Mouse (Mus musculus) T-helper 2 cell (primary cell): Measurements from ENCODE around the gene Gm20696.

Experiments
- in situ Hi-C: fragments of 300-600 bp; cut with MboI, MseI; formaldehyde crosslinking; loops from one replicate; pipeline ENCODE4 v1.15.1; 2025; ENCODE audit warnings: high pct_unique_total_duplicates

Gene Gm20696

GRCm38 (mm10) chr6:99369156-99369555 lies 297.4 kb downstream of the Gm20696 start:
- in situ Hi-C loops = loop anchor here (5.0 kb wide), 1 partner anchor 83 kb away; no protein-coding TSS in a partner anchor

GRCm38 (mm10) chr6:99368118-99368753 lies 298.4 kb downstream of the Gm20696 start:
- in situ Hi-C loops = loop anchor here (5.0 kb wide), 1 partner anchor 84 kb away; no protein-coding TSS in a partner anchor

GRCm38 (mm10) chr6:99364545-99364944 lies 302.1 kb downstream of the Gm20696 start:
- in situ Hi-C loops = no loop called here

GRCm38 (mm10) chr6:99360581-99360980 lies 306.0 kb downstream of the Gm20696 start:
- in situ Hi-C loops = no loop called here

GRCm38 (mm10) chr6:99359765-99360499 lies 306.7 kb downstream of the Gm20696 start:
- in situ Hi-C loops = no loop called here

GRCm38 (mm10) chr6:99359036-99359698 lies 307.4 kb downstream of the Gm20696 start:
- in situ Hi-C loops = no loop called here

GRCm38 (mm10) chr6:99357931-99358330 lies 308.7 kb downstream of the Gm20696 start:
- in situ Hi-C loops = no loop called here

GRCm38 (mm10) chr6:99354338-99354737 lies 312.3 kb downstream of the Gm20696 start:
- in situ Hi-C loops = no loop called here

GRCm38 (mm10) chr6:99353441-99353840 lies 313.2 kb downstream of the Gm20696 start:
- in situ Hi-C loops = no loop called here

GRCm38 (mm10) chr6:99350566-99350965 lies 316.0 kb downstream of the Gm20696 start:
- in situ Hi-C loops = no loop called here

- in situ Hi-C loops = no loop called here
Observed at GRCm38 (mm10) chr6:99350156-99350555, 316.4 kb downstream of the Gm20696 start.

- in situ Hi-C loops = no loop called here
Observed at GRCm38 (mm10) chr6:99347836-99348235, 318.8 kb downstream of the Gm20696 start.

GRCm38 (mm10) chr6:99344966-99345365 lies 321.6 kb downstream of the Gm20696 start:
- in situ Hi-C loops = loop anchor here (5.0 kb wide), 1 partner anchor 73 kb away; no protein-coding TSS in a partner anchor

- in situ Hi-C loops = loop anchor here (5.0 kb wide), 1 partner anchor 72 kb away; no protein-coding TSS in a partner anchor
Observed at GRCm38 (mm10) chr6:99344357-99344756, 322.2 kb downstream of the Gm20696 start.

GRCm38 (mm10) chr6:99343815-99344214 lies 322.8 kb downstream of the Gm20696 start:
- in situ Hi-C loops = loop anchor here (5.0 kb wide), 1 partner anchor 72 kb away; no protein-coding TSS in a partner anchor

GRCm38 (mm10) chr6:99342416-99342815 lies 324.2 kb downstream of the Gm20696 start:
- in situ Hi-C loops = loop anchor here (5.0 kb wide), 1 partner anchor 70 kb away; no protein-coding TSS in a partner anchor

- in situ Hi-C loops = loop anchor here (5.0 kb wide), 1 partner anchor 69 kb away; no protein-coding TSS in a partner anchor
Observed at GRCm38 (mm10) chr6:99340902-99341301, 325.7 kb downstream of the Gm20696 start.

- in situ Hi-C loops = loop anchor here (5.0 kb wide), 1 partner anchor 68 kb away; no protein-coding TSS in a partner anchor
Observed at GRCm38 (mm10) chr6:99339986-99340721, 326.4 kb downstream of the Gm20696 start.

GRCm38 (mm10) chr6:99339343-99339620 lies 327.3 kb downstream of the Gm20696 start:
- in situ Hi-C loops = no loop called here

- in situ Hi-C loops = no loop called here
Observed at GRCm38 (mm10) chr6:99338593-99339342, 327.8 kb downstream of the Gm20696 start.

GRCm38 (mm10) chr6:99338174-99338573 lies 328.4 kb downstream of the Gm20696 start:
- in situ Hi-C loops = no loop called here
